Mouse (Mus musculus) hindbrain, embryonic 12.5 days (tissue): ENCODE data around the gene Gm17019. TPM values are rescaled to one million over a fixed set of nuclear protein-coding genes. Genes with fewer than 3 reads are reported as not detected.

Source experiments
- polyA plus RNA-seq: library from polyadenylated mRNA; unstranded; fragments of >200 nt; fragmentation: Nextera tagmentation; extraction: Ambion mirVana; gene quantifications from 2 replicates; pipeline ENCODE4 v1.2.1, GENCODE M21; 2016

The Gm17019 gene
- polyA plus RNA-seq, 1 experiment from 2014 or later, result not detected

Other genes with a start within 250 kb of the Gm17019 start
- not detected in 2 replicates for gene Gm9758, start 118.1 kb downstream of the Gm17019 start, polyA plus RNA-seq
- gene Speer4e, start 94.6 kb downstream of the Gm17019 start, polyA plus RNA-seq, result not detected in 2 replicates
- gene Gm10354, start 54.1 kb downstream of the Gm17019 start, polyA plus RNA-seq, result not detected in 2 replicates